Mouse (Mus musculus) liver, adult 2 months (tissue): ENCODE data around the gene Slc38a8. TPM values are rescaled to one million over a fixed set of nuclear protein-coding genes. Genes with fewer than 3 reads are reported as not detected.

Experiments used
- DNase-seq: peaks from one replicate; pipeline ENCODE4 v3.0.0-alpha.2; 2011; ENCODE audit warnings: low read depth, low spot score; ENCODE audit errors: extremely low read depth
- H3K27ac ChIP-seq: fragments of 200-500 bp; replicated peaks from 2 replicates; pipeline ENCODE4 v1.5.1; 2012; ENCODE audit warnings: low read depth, mild to moderate bottlenecking, control low read depth, inconsistent platforms, low read length; ENCODE audit not compliant: insufficient read depth
- H3K27me3 ChIP-seq: fragments of 200-500 bp; 2 replicates; pipeline ENCODE4 v1.6.1; 2012; ENCODE audit warnings: mild to moderate bottlenecking, moderate library complexity, low read length, inconsistent platforms; ENCODE audit not compliant: control insufficient read depth, insufficient read depth
- H3K36me3 ChIP-seq: fragments of 200-500 bp; 2 replicates; pipeline ENCODE4 v1.6.1; 2012; ENCODE audit warnings: low read length, inconsistent platforms; ENCODE audit not compliant: control insufficient read depth, insufficient read depth
- H3K4me1 ChIP-seq: fragments of 200-500 bp; 2 replicates; pipeline ENCODE4 v1.6.1; 2011; ENCODE audit warnings: low read length; ENCODE audit not compliant: control insufficient read depth, insufficient read depth
- H3K4me3 ChIP-seq: fragments of 200-500 bp; 2 replicates; pipeline ENCODE4 v1.5.1; 2011; ENCODE audit warnings: low read depth, mild to moderate bottlenecking, control low read depth, low read length, moderate library complexity; ENCODE audit not compliant: insufficient read depth
- H3K79me2 ChIP-seq: fragments of 200-500 bp; 2 replicates; pipeline ENCODE4 v1.6.1; 2012; ENCODE audit warnings: inconsistent platforms, mild to moderate bottlenecking, low read length, moderate library complexity; ENCODE audit not compliant: control insufficient read depth, insufficient read depth
- H3K9ac ChIP-seq: fragments of 200-500 bp; 2 replicates; pipeline ENCODE4 v1.6.1; 2012; ENCODE audit warnings: low read depth, mild to moderate bottlenecking, control low read depth, inconsistent platforms, low read length
- CTCF ChIP-seq: fragments of 200-500 bp; IDR thresholded peaks from 2 replicates; pipeline ENCODE4 v1.5.1; 2011; ENCODE audit warnings: low read depth, low read length, control low read depth
- POLR2A ChIP-seq: fragments of 200-500 bp; IDR thresholded peaks from 2 replicates; pipeline ENCODE4 v1.6.1; 2011; ENCODE audit warnings: low read length, control low read depth; ENCODE audit not compliant: insufficient read depth; ENCODE audit errors: extremely low read depth
- WGBS: fragments of 180-500 bp; shearing (Covaris S2); methylation state at CpG from one replicate; pipeline ENCODE4 v1.1.7; 2018; 5-methylcytosine and 5-hydroxymethylcytosine counted together
- polyA plus RNA-seq: library from polyadenylated mRNA; depleted of rRNA; stranded (reverse); fragments of >200 nt; gene quantifications from 2 replicates; pipeline ENCODE4 v1.2.3, GENCODE M21; 2012
- total RNA-seq: library from RNA; depleted of rRNA; stranded (reverse); fragments of >200 nt; gene quantifications from 2 replicates; pipeline ENCODE4 v1.2.3, GENCODE M21; 2014

Gene Slc38a8
- total and polyA plus RNA-seq, 2 experiments = not detected

GRCm38 (mm10) chr8:119505488-119505887 lies 4.0 kb upstream of the Slc38a8 start:
- peaks cover 11% of the 10 kb centered on the region; the same call in 1 of the 2 replicates for H3K36me3 ChIP-seq
- no peak overlapping the region for H3K27ac ChIP-seq
- no peak for DNase-seq
- H3K27me3 ChIP-seq = no peaks in the 10 kb centered on the region
- TF ChIP-seq CTCF (no peak), POLR2A (no peak)
- H3K79me2 ChIP-seq = no peaks in the 10 kb centered on the region
- H3K4me3 ChIP-seq = no peak overlapping the region
- no peaks in the 10 kb centered on the region for H3K4me1 ChIP-seq
- 64% methylated on average over 9 of the region's 9 CpGs for WGBS
- no peak overlapping the region for H3K9ac ChIP-seq

DNA sequence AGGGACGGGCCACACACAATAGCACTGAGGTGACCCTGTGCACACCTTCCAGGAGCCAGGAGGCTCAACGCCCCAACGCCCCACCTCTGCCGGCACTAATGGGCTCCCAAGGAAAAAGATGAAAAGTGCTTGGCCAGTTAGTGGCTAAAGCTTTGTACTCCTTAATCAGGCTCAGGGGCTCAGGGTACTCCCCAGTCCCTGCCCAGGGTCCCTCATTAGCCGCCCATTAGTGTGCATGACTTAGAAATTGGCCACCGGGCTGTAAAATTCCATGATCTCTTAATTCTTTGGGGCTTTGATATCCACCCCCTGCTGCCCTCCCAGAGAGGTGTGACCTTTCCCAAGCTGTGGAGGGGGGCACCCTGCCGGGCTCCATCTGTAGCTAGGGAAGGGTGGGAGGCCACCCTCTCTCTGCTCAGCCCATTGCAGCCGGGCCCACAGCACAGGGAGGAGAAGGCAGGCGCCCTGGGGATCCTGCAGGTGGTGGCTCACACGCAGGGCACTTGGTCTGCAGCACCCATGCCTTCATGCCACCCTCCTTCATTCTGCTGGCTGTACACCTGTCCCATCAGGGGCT lies 1.8 kb upstream of the Slc38a8 start:
- H3K27me3 ChIP-seq = no peaks in the 10 kb centered on the region
- H3K9ac ChIP-seq = no peak overlapping the region
- no peaks in the 10 kb centered on the region for H3K79me2 ChIP-seq
- H3K4me1 ChIP-seq = no peaks in the 10 kb centered on the region
- H3K27ac ChIP-seq = no peak overlapping the region
- 69% methylated on average over 10 of the region's 10 CpGs for WGBS
- no peak for TF ChIP-seq CTCF
- no peak for TF ChIP-seq POLR2A
- H3K4me3 ChIP-seq = no peak overlapping the region
- no peak for DNase-seq
- H3K36me3 ChIP-seq = peaks cover 4% of the 10 kb centered on the region; the same call in 1 of the 2 replicates

DNA sequence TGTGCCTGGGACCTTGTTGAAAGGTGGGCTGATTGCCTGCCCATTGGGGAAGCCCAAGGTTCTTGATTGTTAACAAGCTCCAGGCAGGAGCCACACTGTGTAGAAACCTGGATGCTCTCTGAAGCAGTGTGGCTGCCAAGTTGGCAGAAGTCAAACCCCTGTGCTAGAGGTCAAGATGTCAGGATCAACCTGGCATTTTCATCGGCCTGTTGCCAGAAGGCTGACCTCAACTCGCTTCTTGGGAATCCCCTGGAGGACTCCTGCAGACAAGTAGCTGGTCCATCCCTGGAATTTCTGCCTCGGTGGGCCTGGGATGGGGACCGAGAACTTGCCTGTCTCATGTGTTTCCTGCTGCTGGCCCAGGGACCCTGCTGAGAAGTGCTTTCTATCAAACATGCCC lies 613 bp upstream of the Slc38a8 start:
- DNase-seq = peak; percentile 15
- no peaks in the 10 kb centered on the region for H3K4me1 ChIP-seq
- no peak overlapping the region for H3K27ac ChIP-seq
- TF ChIP-seq CTCF = no peak
- TF ChIP-seq POLR2A = no peak
- 40% methylated on average over 4 of the region's 4 CpGs for WGBS
- no peaks in the 10 kb centered on the region for H3K36me3 ChIP-seq
- H3K27me3 ChIP-seq = no peaks in the 10 kb centered on the region
- no peak overlapping the region for H3K4me3 ChIP-seq
- H3K9ac ChIP-seq = no peak overlapping the region
- no peaks in the 10 kb centered on the region for H3K79me2 ChIP-seq

DNA sequence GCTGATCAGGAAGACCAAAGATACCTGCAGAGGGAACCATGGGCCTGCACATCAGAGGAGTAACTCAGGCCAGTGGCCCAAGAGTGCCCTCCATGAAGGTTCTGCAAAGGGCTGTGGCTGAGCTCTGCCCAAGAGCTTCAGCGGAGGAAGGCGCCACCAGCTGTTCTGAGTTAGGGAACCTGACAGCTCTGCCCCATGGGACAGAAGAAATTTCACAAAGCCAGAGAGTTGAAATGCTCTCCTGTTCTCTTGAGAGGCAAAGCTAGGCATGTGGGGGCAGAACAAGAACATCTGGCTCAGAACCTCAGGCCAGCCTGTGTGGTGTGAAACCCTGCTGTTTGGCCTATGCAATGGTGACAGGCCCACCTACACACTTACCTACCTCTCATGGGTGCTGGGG lies 1.7 kb downstream of the Slc38a8 start:
- TF ChIP-seq POLR2A (no peak), CTCF (no peak)
- Histone ChIP-seq H3K27ac (no peak overlapping the region), H3K9ac (no peak overlapping the region), H3K79me2 (no peaks in the 10 kb centered on the region), H3K4me1 (no peaks in the 10 kb centered on the region), H3K4me3 (no peak overlapping the region), H3K36me3 (no peaks in the 10 kb centered on the region), H3K27me3 (no peaks in the 10 kb centered on the region)
- WGBS = 86% methylated on average over 2 of the region's 2 CpGs
- no peak for DNase-seq

DNA sequence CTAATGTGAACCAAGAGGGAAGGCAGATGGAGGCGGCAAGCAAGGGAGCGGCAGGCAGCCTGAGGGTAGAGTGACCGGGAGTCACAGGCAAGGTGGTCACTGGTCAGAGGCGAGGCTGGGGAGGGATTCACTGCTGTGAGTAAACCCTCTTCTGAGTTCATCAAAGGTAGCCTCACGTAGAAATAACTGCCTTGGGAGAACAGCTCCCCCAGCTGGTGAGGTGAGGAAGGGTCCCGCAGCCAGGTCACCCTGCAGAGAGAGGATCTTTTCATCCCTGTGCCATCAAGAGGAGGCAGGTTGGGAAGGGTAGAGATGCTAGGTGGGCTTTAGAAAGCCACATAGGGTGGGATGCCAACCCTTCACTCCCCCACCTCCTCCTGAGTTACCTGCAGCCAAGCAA lies 4.7 kb downstream of the Slc38a8 start:
- no peak overlapping the region for H3K9ac ChIP-seq
- no peaks in the 10 kb centered on the region for H3K4me1 ChIP-seq
- TF ChIP-seq CTCF = peak; percentile 89
- TF ChIP-seq POLR2A = no peak
- no peaks in the 10 kb centered on the region for H3K27me3 ChIP-seq
- H3K4me3 ChIP-seq = no peak overlapping the region
- H3K27ac ChIP-seq = no peak overlapping the region
- peak; percentile 26 for DNase-seq
- 20% methylated on average over 6 of the region's 6 CpGs for WGBS
- H3K36me3 ChIP-seq = no peaks in the 10 kb centered on the region
- no peaks in the 10 kb centered on the region for H3K79me2 ChIP-seq

DNA sequence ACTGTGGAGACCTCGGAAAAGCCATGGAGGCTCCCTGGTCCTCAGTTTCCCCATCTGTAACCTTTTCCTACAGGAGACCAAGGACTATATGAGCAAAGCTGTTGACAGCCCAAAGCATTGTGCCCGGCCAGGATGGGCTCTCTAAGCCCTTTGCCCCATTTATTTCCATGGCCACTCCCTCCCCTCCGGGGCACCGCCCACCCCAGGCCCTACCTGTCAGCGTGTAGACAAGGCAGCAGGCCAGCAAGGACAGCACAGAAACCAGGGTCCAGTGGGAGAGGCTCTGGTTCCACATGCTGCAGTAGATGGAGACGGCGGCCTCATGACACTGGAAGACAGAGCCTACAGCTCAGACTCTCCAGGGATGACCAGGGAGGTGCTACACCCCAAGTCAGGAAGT lies 14.4 kb downstream of the Slc38a8 start:
- H3K4me1 ChIP-seq = no peaks in the 10 kb centered on the region
- H3K79me2 ChIP-seq = no peaks in the 10 kb centered on the region
- H3K36me3 ChIP-seq = no peaks in the 10 kb centered on the region
- TF ChIP-seq POLR2A (no peak), CTCF (no peak)
- no peak overlapping the region for H3K9ac ChIP-seq
- H3K27me3 ChIP-seq = 0 out of 2 replicates have a peak, but pooled peaks cover 2% of the 10 kb centered on the region
- no peak for DNase-seq
- WGBS = 70% methylated on average over 7 of the region's 7 CpGs
- no peak overlapping the region for H3K4me3 ChIP-seq
- H3K27ac ChIP-seq = no peak overlapping the region
